Mouse (Mus musculus): Measurements from ENCODE around the gene Morn4. TPM values are rescaled to one million over a fixed set of nuclear protein-coding genes. Genes with fewer than 3 reads are reported as not detected.

Gene Morn4
- polyA plus RNA-seq (2015; fragmentation: Nextera tagmentation; extraction: Ambion mirVana) = 17.2 and 27.5 TPM in 2 replicates

GRCm38 (mm10) chr19:42086166-42086565 lies at the start of gene Morn4:
Morn4 (minus strand) TSS chr19:42086357.

GRCm38 (mm10) chr19:42128787-42129508 lies 42.8 kb upstream of the Morn4 start, which contains the start of gene Avpi1:
Avpi1 (minus strand) TSS chr19:42129059.

GRCm38 (mm10) chr19:42089748-42090595 lies 3.8 kb upstream of the Morn4 start, which contains the start of gene Pi4k2a:
Pi4k2a (plus strand) TSS chr19:42090470.

GRCm38 (mm10) chr19:42051948-42052347 lies 34.2 kb downstream of the Morn4 start, which contains the start of gene 4933411K16Rik:
4933411K16Rik (plus strand) TSS chr19:42052248.

GRCm38 (mm10) chr19:42045269-42046102 lies 40.7 kb downstream of the Morn4 start, which contains the start of gene Hoga1:
Hoga1 (plus strand) TSS chr19:42045610.

GRCm38 (mm10) chr19:42035456-42036248 lies 50.5 kb downstream of the Morn4 start, which contains the start of gene Ankrd2:
Ankrd2 (plus strand) TSS chr19:42036000.

Other genes with a start within 250 kb of the Morn4 start
- gene Frat2, start 238.2 kb downstream of the Morn4 start, polyA plus RNA-seq (2015; fragmentation: Nextera tagmentation; extraction: Ambion mirVana) = 5.9 and 6.0 TPM in 2 replicates
- gene Rrp12, start 190.2 kb downstream of the Morn4 start, polyA plus RNA-seq (2015; fragmentation: Nextera tagmentation; extraction: Ambion mirVana) = 3.3 and 4.6 TPM in 2 replicates
- gene Pgam1, start 174.4 kb downstream of the Morn4 start, polyA plus RNA-seq (2015; fragmentation: Nextera tagmentation; extraction: Ambion mirVana) = 286 and 565 TPM in 2 replicates
- 50.7 and 62.0 TPM in 2 replicates for gene Exosc1, start 152.9 kb downstream of the Morn4 start, polyA plus RNA-seq (2015; fragmentation: Nextera tagmentation; extraction: Ambion mirVana)
- 46.1 and 53.9 TPM in 2 replicates for gene Zdhhc16, start 152.9 kb downstream of the Morn4 start, polyA plus RNA-seq (2015; fragmentation: Nextera tagmentation; extraction: Ambion mirVana)
- gene Mms19, start 105.2 kb downstream of the Morn4 start, polyA plus RNA-seq (2015; fragmentation: Nextera tagmentation; extraction: Ambion mirVana) = 12.8 and 17.8 TPM in 2 replicates
- gene Ubtd1, start 104.6 kb downstream of the Morn4 start, polyA plus RNA-seq (2015; fragmentation: Nextera tagmentation; extraction: Ambion mirVana) = 22.8 and 25.9 TPM in 2 replicates
- gene Ankrd2, start 50.4 kb downstream of the Morn4 start, polyA plus RNA-seq (2015; fragmentation: Nextera tagmentation; extraction: Ambion mirVana) = 0.87 and 1.7 TPM in 2 replicates
- gene Hoga1, start 40.7 kb downstream of the Morn4 start, polyA plus RNA-seq (2015; fragmentation: Nextera tagmentation; extraction: Ambion mirVana) = 6.6 and 8.9 TPM in 2 replicates
- gene 4933411K16Rik, start 34.1 kb downstream of the Morn4 start, polyA plus RNA-seq (2015; fragmentation: Nextera tagmentation; extraction: Ambion mirVana) = not detected in 2 replicates
- 23.9 and 33.0 TPM in 2 replicates for gene Pi4k2a, start 4.1 kb upstream of the Morn4 start, polyA plus RNA-seq (2015; fragmentation: Nextera tagmentation; extraction: Ambion mirVana)
- 68.4 and 71.6 TPM in 2 replicates for gene Avpi1, start 42.7 kb upstream of the Morn4 start, polyA plus RNA-seq (2015; fragmentation: Nextera tagmentation; extraction: Ambion mirVana)
- gene Marveld1, start 61.0 kb upstream of the Morn4 start, polyA plus RNA-seq (2015; fragmentation: Nextera tagmentation; extraction: Ambion mirVana) = 21.4 and 23.6 TPM in 2 replicates
- gene Zfyve27, start 77.6 kb upstream of the Morn4 start, polyA plus RNA-seq (2015; fragmentation: Nextera tagmentation; extraction: Ambion mirVana) = 16.1 and 28.9 TPM in 2 replicates
- 6.9 and 19.9 TPM in 2 replicates for gene Sfrp5, start 115.9 kb upstream of the Morn4 start, polyA plus RNA-seq (2015; fragmentation: Nextera tagmentation; extraction: Ambion mirVana)
- 2.3 and 5.7 TPM in 2 replicates for gene Golga7b, start 161.2 kb upstream of the Morn4 start, polyA plus RNA-seq (2015; fragmentation: Nextera tagmentation; extraction: Ambion mirVana)